Mouse (Mus musculus) spleen, embryonic (tissue): ENCODE results near the gene Lrp6.

Experiments used
- CTCF ChIA-PET: fragments of 350-600 bp; sonication (Branson Sonifier 250); formaldehyde crosslinking; loops from one replicate; lab custom pipeline; 2022; lab: Charles Lee

Lrp6 gene

DNA sequence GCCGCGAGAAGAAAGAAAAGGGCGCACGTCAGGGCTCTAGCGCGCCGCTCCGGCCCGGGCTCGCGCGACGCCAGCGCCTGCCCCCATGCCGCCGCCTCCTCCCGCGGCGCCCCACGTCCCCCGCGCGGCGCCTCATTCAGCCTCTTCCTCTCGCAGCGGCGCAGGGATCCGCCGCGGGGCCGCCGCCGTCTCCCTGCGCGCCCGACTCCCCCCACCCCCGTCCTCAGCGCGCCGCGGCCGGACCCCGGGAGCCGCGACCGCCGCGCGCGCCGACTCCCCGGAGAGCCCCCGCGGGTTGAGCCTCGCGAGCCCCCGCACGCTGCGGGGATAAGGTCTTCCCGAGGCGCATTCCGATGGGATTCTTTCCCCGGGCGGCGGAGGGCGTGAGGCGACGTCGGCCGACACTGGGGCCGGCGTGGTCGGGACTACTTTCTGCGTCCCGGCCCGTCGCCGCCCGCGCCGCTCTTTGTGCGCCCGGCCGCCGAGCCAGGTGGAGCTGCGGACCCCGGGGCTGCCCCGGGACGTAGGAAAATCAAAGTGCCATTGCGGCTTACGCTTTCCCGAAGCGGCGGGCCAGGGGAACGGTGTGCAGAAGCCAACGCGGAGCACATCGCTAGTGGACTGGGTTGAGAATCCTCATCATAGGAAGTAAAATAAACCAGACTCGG is at the start of gene Lrp6:
Gene Lrp6, minus strand, starts transcription at position 148 of the 668 bp plus-strand sequence.
- CTCF ChIA-PET = no interaction called here

DNA sequence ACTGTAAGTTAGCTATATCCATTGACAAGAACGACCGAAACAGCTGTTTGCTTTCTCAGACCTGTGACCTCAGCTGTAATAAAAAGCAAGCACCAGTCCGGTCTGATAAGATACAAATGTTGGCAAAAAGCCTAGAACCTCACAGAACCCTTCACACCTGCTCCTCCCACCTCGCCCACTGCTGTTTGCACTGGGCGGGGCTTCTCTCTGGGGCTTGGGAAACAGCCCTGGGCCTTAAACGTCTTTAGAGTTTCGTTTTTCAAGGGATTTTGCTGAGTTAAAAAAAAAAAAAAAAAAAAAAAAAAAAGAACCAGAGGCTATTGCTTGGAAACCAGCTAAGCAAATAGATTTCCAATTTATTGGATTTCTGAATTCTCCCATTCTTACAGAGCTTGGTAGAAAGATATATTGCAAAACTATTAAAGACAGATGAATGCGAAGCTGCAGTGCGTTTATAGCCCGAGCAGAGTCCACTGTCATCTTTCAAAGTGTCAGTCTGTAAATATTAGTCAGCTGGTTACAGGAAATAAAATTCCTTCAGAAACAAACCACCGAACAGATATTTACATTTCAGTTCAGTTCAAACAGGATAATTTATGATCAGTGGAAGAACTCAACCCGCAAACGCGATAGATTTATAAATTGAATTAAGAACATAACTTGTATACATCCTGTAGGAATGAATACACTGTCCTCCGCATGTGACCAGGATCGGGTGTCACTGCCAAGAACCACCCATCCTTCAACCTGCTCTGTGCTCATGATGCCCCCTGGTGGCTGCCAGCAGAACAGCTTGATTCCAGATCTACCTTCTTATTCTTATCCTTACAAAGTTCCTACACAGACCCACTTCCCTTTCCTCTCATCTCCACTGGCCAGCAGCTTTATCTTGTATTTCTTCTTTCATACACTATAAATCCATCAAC is 48.2 kb upstream of the Lrp6 start:
- CTCF ChIA-PET = interaction anchor here (0.6 kb wide), 2 partner anchors 9 to 35 kb away, joined by 3 to 14 read pairs; no protein-coding TSS in a partner anchor

- CTCF ChIA-PET = no interaction called here
Observed at GRCm38 (mm10) chr6:134614322-134614721, 47.6 kb upstream of the Lrp6 start.

GRCm38 (mm10) chr6:134611896-134612295 is 45.1 kb upstream of the Lrp6 start:
- CTCF ChIA-PET = no interaction called here

GRCm38 (mm10) chr6:134610380-134610779 is 43.6 kb upstream of the Lrp6 start:
- CTCF ChIA-PET = no interaction called here

- CTCF ChIA-PET = interaction anchor here (0.6 kb wide), 1 partner anchor 9 kb away, joined by 3 read pairs; no protein-coding TSS in a partner anchor
Observed at GRCm38 (mm10) chr6:134606949-134607746, 40.4 kb upstream of the Lrp6 start.

- CTCF ChIA-PET = no interaction called here
Observed at GRCm38 (mm10) chr6:134606540-134606939, 39.8 kb upstream of the Lrp6 start.

DNA sequence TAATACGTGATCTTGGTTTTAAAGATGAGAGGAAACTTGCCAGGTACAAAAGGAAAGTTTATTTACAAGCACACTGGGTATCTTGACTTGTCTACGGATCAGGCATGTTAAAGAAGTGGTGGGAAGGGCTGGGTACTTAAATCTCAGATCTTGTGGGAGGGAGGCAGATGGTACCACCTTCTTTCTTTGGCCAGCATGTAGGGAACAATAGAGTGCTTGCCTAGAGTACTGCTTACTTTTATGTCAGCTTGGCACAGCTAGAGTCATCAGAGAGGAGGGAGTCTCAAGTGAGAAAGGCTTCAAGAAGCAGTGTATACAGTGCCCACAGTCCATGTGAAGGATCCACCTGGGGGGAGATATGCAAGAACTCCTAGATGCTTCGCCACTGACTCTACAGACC is 38.4 kb upstream of the Lrp6 start:
- CTCF ChIA-PET = interaction anchor here (0.6 kb wide), 1 partner anchor 10 kb away, joined by 14 read pairs; no protein-coding TSS in a partner anchor

DNA sequence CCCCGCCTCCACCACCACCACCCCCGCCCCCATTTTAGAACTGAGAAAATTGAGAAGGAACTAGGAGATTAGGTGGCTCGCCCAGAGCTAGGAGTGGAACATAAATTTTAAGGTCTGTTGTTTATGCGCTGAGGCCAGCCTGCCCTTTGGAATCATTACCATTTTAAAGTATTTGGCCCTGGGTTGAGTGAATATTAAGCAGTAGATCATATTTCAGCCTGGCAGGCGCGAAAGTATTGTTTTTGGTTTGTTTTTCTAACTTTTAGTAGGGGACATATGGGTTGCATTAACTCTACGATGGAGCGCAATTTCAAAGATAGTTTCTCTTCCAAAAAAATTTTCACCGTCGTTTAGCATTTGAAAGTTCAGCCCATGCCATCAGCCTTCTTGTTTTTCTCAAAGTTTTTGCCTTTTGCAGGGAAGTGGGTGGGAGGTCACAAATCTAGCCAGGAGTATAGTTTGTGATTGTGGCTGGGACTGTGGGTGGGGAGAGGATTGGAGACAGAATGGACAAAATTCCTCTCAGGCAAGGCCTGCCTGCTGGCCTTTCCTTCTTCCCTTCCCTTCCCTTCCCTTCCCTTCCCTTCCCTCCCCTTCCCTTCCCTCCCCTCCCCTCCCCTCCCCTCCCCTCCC is 35.7 kb upstream of the Lrp6 start:
- CTCF ChIA-PET = interaction anchor here (0.6 kb wide), 1 partner anchor 307 kb away, joined by 5 read pairs; no protein-coding TSS in a partner anchor

DNA sequence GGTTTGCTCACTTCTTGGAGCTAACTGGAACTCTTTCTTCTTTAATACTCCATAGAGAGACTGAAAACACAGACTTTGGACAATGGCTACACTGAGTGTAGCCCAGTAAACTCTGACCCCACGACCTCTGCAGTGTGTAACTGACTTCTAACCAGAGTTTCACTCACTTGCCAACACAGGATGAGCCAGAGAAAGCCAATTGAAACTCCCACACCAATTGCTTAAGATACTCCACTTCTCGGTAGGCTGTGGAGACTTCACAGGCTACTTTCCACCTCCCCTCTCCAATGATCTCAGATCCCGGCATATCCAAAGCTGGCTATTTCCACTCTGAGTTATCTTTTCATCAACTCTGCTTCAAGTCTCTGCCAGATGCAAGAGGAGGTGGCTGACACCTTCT is 35.0 kb upstream of the Lrp6 start:
- CTCF ChIA-PET = no interaction called here

- CTCF ChIA-PET = no interaction called here
Observed at GRCm38 (mm10) chr6:134601130-134601529, 34.4 kb upstream of the Lrp6 start.

GRCm38 (mm10) chr6:134599239-134599638 is 32.5 kb upstream of the Lrp6 start:
- CTCF ChIA-PET = no interaction called here

GRCm38 (mm10) chr6:134597651-134598229 is 31.0 kb upstream of the Lrp6 start:
- CTCF ChIA-PET = no interaction called here

- CTCF ChIA-PET = no interaction called here
Observed at GRCm38 (mm10) chr6:134594569-134595442, 28.0 kb upstream of the Lrp6 start.

GRCm38 (mm10) chr6:134591614-134592013 is 24.8 kb upstream of the Lrp6 start:
- CTCF ChIA-PET = no interaction called here

DNA sequence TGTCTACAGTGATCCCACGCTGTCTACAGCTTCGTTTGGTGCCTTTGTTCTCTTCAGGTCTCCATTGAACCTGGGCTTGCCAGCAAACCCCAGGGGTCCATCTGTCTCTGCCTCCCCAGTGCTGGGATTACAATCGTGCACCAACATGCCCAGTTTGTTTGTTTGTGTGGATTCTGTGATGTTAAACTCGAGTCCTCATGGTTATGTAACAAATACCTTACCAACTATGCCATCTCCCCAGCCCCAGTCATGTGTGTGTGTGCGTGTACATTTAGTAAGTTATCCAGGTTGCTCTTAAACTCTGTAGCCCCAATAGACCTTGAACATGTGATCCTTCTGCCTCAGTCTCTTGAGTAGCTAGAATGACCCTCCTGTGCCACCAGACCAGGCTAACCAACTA is 19.5 kb upstream of the Lrp6 start:
- CTCF ChIA-PET = no interaction called here

DNA sequence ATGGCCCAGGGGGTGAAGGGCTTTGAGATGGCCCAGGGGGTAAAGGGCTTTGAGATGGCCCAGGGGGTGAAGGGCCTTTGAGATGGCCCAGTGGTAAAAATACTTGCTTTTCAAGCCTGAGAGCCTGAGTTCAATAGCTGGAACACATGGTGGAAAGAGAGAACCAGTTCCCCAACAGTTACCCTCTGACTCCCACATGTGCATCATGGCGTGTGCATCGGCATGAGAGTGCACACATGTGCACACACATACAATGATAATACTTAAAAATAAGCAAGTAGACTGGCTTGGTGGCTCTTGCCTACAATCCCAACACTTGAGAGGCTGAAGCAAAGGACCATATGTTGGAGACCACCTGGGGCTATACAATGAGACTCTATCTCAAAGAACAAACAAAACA is 17.9 kb upstream of the Lrp6 start:
- CTCF ChIA-PET = no interaction called here

GRCm38 (mm10) chr6:134582110-134582509 is 15.3 kb upstream of the Lrp6 start:
- CTCF ChIA-PET = interaction anchor here (0.7 kb wide), 1 partner anchor 26 kb away, joined by 3 read pairs; no protein-coding TSS in a partner anchor

DNA sequence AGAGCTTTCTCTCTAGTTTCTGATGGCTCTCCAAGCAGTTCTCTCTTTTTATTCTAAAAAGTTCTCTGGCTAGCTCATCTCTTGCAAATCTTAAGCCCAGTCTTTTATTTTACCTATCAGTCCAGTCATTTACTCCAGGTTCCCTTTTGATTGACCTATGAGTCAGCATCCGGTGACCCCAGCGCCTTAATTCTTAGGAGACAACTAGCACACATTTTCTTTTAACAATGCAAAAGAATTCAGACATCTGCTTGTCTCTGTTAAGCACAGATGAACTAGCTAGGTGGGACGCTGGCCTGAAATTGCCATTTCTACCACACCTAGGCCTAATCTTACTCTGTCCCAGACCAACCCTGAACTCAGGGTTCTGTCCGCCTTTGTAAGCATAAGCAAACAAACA is 12.7 kb upstream of the Lrp6 start:
- CTCF ChIA-PET = interaction anchor here (0.6 kb wide), 1 partner anchor 35 kb away, joined by 3 read pairs; no protein-coding TSS in a partner anchor

- CTCF ChIA-PET = interaction anchor here (0.6 kb wide), 1 partner anchor 23 kb away, joined by 4 read pairs; no protein-coding TSS in a partner anchor
Observed at GRCm38 (mm10) chr6:134578039-134578438, 11.3 kb upstream of the Lrp6 start.
